Mouse (Mus musculus) limb, embryonic 11.5 days (tissue): Measurements from ENCODE around the gene Mis18a. TPM values are rescaled to one million over a fixed set of nuclear protein-coding genes. Genes with fewer than 3 reads are reported as not detected.

Source experiments
- ATAC-seq: fragments of 200-750 bp; cut with Nextera tagmentation; 2 replicates; pipeline ENCODE4 v1.8.0; 2017; ENCODE audit warnings: low read depth; ENCODE audit not compliant: insufficient number of reproducible peaks, low FRiP score, low TSS enrichment
- DNase-seq: peaks from one replicate; pipeline ENCODE4 v3.0.0-alpha.2; 2015; ENCODE audit warnings: low spot score
- H3K27ac ChIP-seq: fragments of 300-500 bp; sonication (generic); replicated peaks from 2 replicates; pipeline ENCODE4 v1.5.1; 2014; ENCODE audit warnings: low read depth, mild to moderate bottlenecking, low read length
- H3K27me3 ChIP-seq: fragments of 300-500 bp; sonication (generic); 2 replicates; pipeline ENCODE4 v1.6.1; 2014; ENCODE audit warnings: mild to moderate bottlenecking, low read length, mixed read lengths; ENCODE audit not compliant: control insufficient read depth, insufficient read depth
- H3K36me3 ChIP-seq: fragments of 300-500 bp; sonication (generic); 2 replicates; pipeline ENCODE4 v1.6.1; 2014; ENCODE audit warnings: mild to moderate bottlenecking, low read length, moderate library complexity, mixed read lengths; ENCODE audit not compliant: control insufficient read depth, insufficient read depth
- H3K4me1 ChIP-seq: fragments of 300-500 bp; sonication (generic); 2 replicates; pipeline ENCODE4 v1.6.1; 2014; ENCODE audit warnings: low read length, mixed read lengths; ENCODE audit not compliant: control insufficient read depth, insufficient read depth
- H3K4me2 ChIP-seq: fragments of 300-500 bp; sonication (generic); 2 replicates; pipeline ENCODE4 v1.6.1; 2014; ENCODE audit warnings: low read depth, mild to moderate bottlenecking, moderate library complexity; ENCODE audit not compliant: severe bottlenecking
- H3K4me3 ChIP-seq: fragments of 300-500 bp; sonication (generic); 2 replicates; pipeline ENCODE4 v1.5.1; 2014; ENCODE audit warnings: low read depth, low read length
- H3K9ac ChIP-seq: fragments of 300-500 bp; sonication (generic); 2 replicates; pipeline ENCODE4 v1.6.1; 2014; ENCODE audit warnings: mild to moderate bottlenecking, low read length
- H3K9me3 ChIP-seq: fragments of 300-500 bp; sonication (generic); 2 replicates; pipeline ENCODE4 v1.6.1; 2016; ENCODE audit warnings: low read length; ENCODE audit not compliant: control insufficient read depth
- WGBS: fragments of 180-500 bp; shearing (Covaris S2); extraction: QIAGEN DNeasy Blood & Tissue Kit; methylation state at CpG from one replicate; pipeline ENCODE4 v1.1.7; 2014; 5-methylcytosine and 5-hydroxymethylcytosine counted together
- polyA plus RNA-seq: library from polyadenylated mRNA; unstranded; fragments of >200 nt; fragmentation: Nextera tagmentation; extraction: Ambion mirVana; gene quantifications from 2 replicates; pipeline ENCODE4 v1.2.1, GENCODE M21; 2014

Mis18a gene
- polyA plus RNA-seq, 1 experiment from 2014 or later, result 104 TPM

GRCm38 (mm10) chr16:90676920-90677574 is 50.2 kb downstream of the Mis18a start:
- no peak overlapping the region for H3K4me3 ChIP-seq
- no peak overlapping the region for H3K9ac ChIP-seq
- WGBS, result 45% methylated on average over 20 of the region's 20 CpGs
- peak; percentile 29 for DNase-seq
- no peaks in the 10 kb centered on the region for H3K36me3 ChIP-seq
- no peak for ATAC-seq
- H3K27me3 ChIP-seq, result no peaks in the 10 kb centered on the region
- H3K9me3 ChIP-seq, result no peaks in the 10 kb centered on the region
- no peaks in the 10 kb centered on the region for H3K4me1 ChIP-seq
- H3K4me2 ChIP-seq, result no peak overlapping the region
- H3K27ac ChIP-seq, result no peak overlapping the region

GRCm38 (mm10) chr16:90674651-90675050 is 52.6 kb downstream of the Mis18a start:
- no peak overlapping the region for H3K27ac ChIP-seq
- H3K4me3 ChIP-seq, result no peak overlapping the region
- no peak overlapping the region for H3K4me2 ChIP-seq
- no peak overlapping the region for H3K9ac ChIP-seq
- H3K27me3 ChIP-seq, result no peaks in the 10 kb centered on the region
- no peak for ATAC-seq
- no peaks in the 10 kb centered on the region for H3K4me1 ChIP-seq
- 94% methylated on average over 6 of the region's 6 CpGs for WGBS
- no peaks in the 10 kb centered on the region for H3K36me3 ChIP-seq
- DNase-seq, result no peak
- no peaks in the 10 kb centered on the region for H3K9me3 ChIP-seq

- no peak overlapping the region for H3K27ac ChIP-seq
- no peaks in the 10 kb centered on the region for H3K4me1 ChIP-seq
- H3K9ac ChIP-seq, result no peak overlapping the region
- H3K4me2 ChIP-seq, result no peak overlapping the region
- H3K27me3 ChIP-seq, result no peaks in the 10 kb centered on the region
- no peaks in the 10 kb centered on the region for H3K9me3 ChIP-seq
- DNase-seq (no peak), ATAC-seq (no peak)
- H3K4me3 ChIP-seq, result no peak overlapping the region
- 87% methylated on average over 21 of the region's 21 CpGs for WGBS
- no peaks in the 10 kb centered on the region for H3K36me3 ChIP-seq
Measured at GRCm38 (mm10) chr16:90673507-90674354, 53.5 kb downstream of the Mis18a start.

Other genes with a start within 250 kb of the Mis18a start
- gene Mrap, start 10.8 kb upstream of the Mis18a start, polyA plus RNA-seq, result 0.35 and 0.67 TPM in 2 replicates
- 16.6 and 16.7 TPM in 2 replicates for gene Urb1, start 83.0 kb upstream of the Mis18a start, polyA plus RNA-seq
- 0.23 and 0.44 TPM in 2 replicates for gene Eva1c, start 99.3 kb upstream of the Mis18a start, polyA plus RNA-seq
- gene Cfap298, start 207.7 kb upstream of the Mis18a start, polyA plus RNA-seq, result 43.1 and 47.0 TPM in 2 replicates